In genomic region chr19:47168223-47168622, GRCm38 (mm10) we compare ENCODE assay signal across 9 mouse cellular contexts. TPM values are rescaled to one million over a fixed set of nuclear protein-coding genes. Genes with fewer than 3 reads are reported as not detected.
DNase-seq lines count a peak whose midpoint lies in the region; ATAC-seq and TF ChIP-seq lines count a peak whose summit lies in the region.
"Had no signal": no experiment of that assay in that cellular context is flagged by ENCODE, and none has a peak within 500 bp of the region (broad histone marks: within the 10 kb centered on the region; RNA-seq: fewer than 3 reads in every experiment).

No protein-coding gene starts in this region.

- peak overlapping the region; percentile 34; the same call in 1 of the 2 replicates for H3K9ac ChIP-seq in embryonic facial prominence, embryonic 14.5 days (ENCODE audit: low read depth, low read length)
- no peak overlapping the region; the same call in 1 of the 2 replicates for H3K9ac ChIP-seq in liver, embryonic 14.5 days (replicated peaks)
- no peak overlapping the region for H3K9ac ChIP-seq in neural tube, embryonic 11.5 days (ENCODE audit: low read length)

- peak overlapping the region; percentile 15 for H3K4me3 ChIP-seq in embryonic facial prominence, embryonic 14.5 days (ENCODE audit: low read depth, low read length)
- peak overlapping the region; percentile 14 to 18; a peak in 1 of 4 replicates for H3K4me3 ChIP-seq in liver, embryonic 14.5 days (ENCODE audit: insufficient read depth in 1 of 2, low read depth in 2 of 2, low read length in 2 of 2)
- H3K4me3 ChIP-seq in neural tube, embryonic 11.5 days (ENCODE audit: low read depth, low read length): no peak overlapping the region

- H3K27ac ChIP-seq in embryonic facial prominence, embryonic 14.5 days (replicated peaks; ENCODE audit: low read depth, low read length): no peak overlapping the region
- H3K27ac ChIP-seq in liver, embryonic 14.5 days: no peak overlapping the region
- H3K27ac ChIP-seq in neural tube, embryonic 11.5 days (ENCODE audit: low read depth, low read length): no peak overlapping the region

- no peaks in the 10 kb centered on the region; the same call in none of the 2 replicates for H3K4me1 ChIP-seq in embryonic facial prominence, embryonic 14.5 days (ENCODE audit: control insufficient read depth, insufficient read depth, low read length)
- H3K4me1 ChIP-seq in liver, embryonic 14.5 days (replicated peaks; ENCODE audit: control insufficient read depth in 2 of 2, insufficient read depth in 2 of 2, low read length in 1 of 2): peaks cover 0 to 4% of the 10 kb centered on the region in 2 experiments; a peak in 2 of 4 replicates
- no peaks in the 10 kb centered on the region for H3K4me1 ChIP-seq in neural tube, embryonic 11.5 days (ENCODE audit: control insufficient read depth, insufficient read depth, low read length)

- peak overlapping the region; percentile 42 for H3K4me2 ChIP-seq in embryonic facial prominence, embryonic 14.5 days (ENCODE audit: low read depth, low read length)
- H3K4me2 ChIP-seq in liver, embryonic 14.5 days (ENCODE audit: low read depth): peak overlapping the region; percentile 50
- peak overlapping the region; percentile 17 for H3K4me2 ChIP-seq in neural tube, embryonic 11.5 days (ENCODE audit: low read depth)

- no peaks in the 10 kb centered on the region for H3K27me3 ChIP-seq in embryonic facial prominence, embryonic 14.5 days (replicated peaks; ENCODE audit: control insufficient read depth, insufficient read depth, low read length)
- H3K27me3 ChIP-seq in liver, embryonic 14.5 days (ENCODE audit: control insufficient read depth, insufficient read depth, low read length): peaks cover 2% of the 10 kb centered on the region; the same call in 1 of the 2 replicates
- no peaks in the 10 kb centered on the region for H3K27me3 ChIP-seq in neural tube, embryonic 11.5 days (ENCODE audit: control insufficient read depth, insufficient read depth, low read length)

- no peaks in the 10 kb centered on the region for H3K9me3 ChIP-seq in embryonic facial prominence, embryonic 14.5 days (ENCODE audit: control insufficient read depth, low read length)
- H3K9me3 ChIP-seq in liver, embryonic 14.5 days (ENCODE audit: control insufficient read depth, low read length): no peaks in the 10 kb centered on the region
- no peaks in the 10 kb centered on the region for H3K9me3 ChIP-seq in neural tube, embryonic 11.5 days (ENCODE audit: control insufficient read depth, low read length)

- WGBS in embryonic facial prominence, embryonic 14.5 days: 7% methylated on average over 13 of the region's 13 CpGs
- WGBS in liver, embryonic 14.5 days (ENCODE audit: insufficient replicate concordance): 10% methylated on average over 13 of the region's 13 CpGs
- WGBS in neural tube, embryonic 11.5 days: 11% methylated on average over 13 of the region's 13 CpGs

- peak; percentile 87 for TF ChIP-seq CTCF in liver, embryonic 14.5 days (IDR thresholded peaks at IDR 0.05; ENCODE audit: low read depth)

- H3K36me3 ChIP-seq in embryonic facial prominence, embryonic 14.5 days (ENCODE audit: control insufficient read depth, insufficient read depth, low read length): no peaks in the 10 kb centered on the region
- H3K36me3 ChIP-seq in liver, embryonic 14.5 days (replicated peaks; ENCODE audit: control insufficient read depth, insufficient read depth, low read depth): no peaks in the 10 kb centered on the region
- H3K36me3 ChIP-seq in neural tube, embryonic 11.5 days (ENCODE audit: control insufficient read depth, insufficient read depth, low read length): no peaks in the 10 kb centered on the region

- DNase-seq in layer of hippocampus, postnatal 10 days (ENCODE audit: low spot score in 2 of 2): peak; percentile 18 to 31
- no peak for DNase-seq in layer of hippocampus, adult 9-11 months
- peak; percentile 76 for DNase-seq in Muller cell, postnatal 12 days (ENCODE audit: inconsistent ontology term)
- DNase-seq in embryonic facial prominence, embryonic 14.5 days (ENCODE audit: low spot score): peak; percentile 83
- peak in 2 of 3 experiments; percentile 31 to 44 for DNase-seq in liver, embryonic 14.5 days (ENCODE audit: low read depth in 3 of 3, low spot score in 3 of 3)
- peak; percentile 64 for DNase-seq in neural tube, embryonic 11.5 days (ENCODE audit: low spot score)
- no peak for DNase-seq in ovary, postnatal 14 days (ENCODE audit: low spot score)

- no peak for TF ChIP-seq EP300 in liver, embryonic 14.5 days (IDR thresholded peaks at IDR 0.05; ENCODE audit: low read depth)

- no peak for ATAC-seq in embryonic facial prominence, embryonic 14.5 days (ENCODE audit: low read depth)
- ATAC-seq in hematopoietic stem cell, adult 5-6 weeks (replicated peaks in 1 of 2; ENCODE audit: insufficient read depth in 1 of 2, low FRiP score in 2 of 2, low TSS enrichment in 1 of 2, low read depth in 1 of 2, poor library complexity in 2 of 2, severe bottlenecking in 2 of 2): peak; percentile 81 to 86
- no peak for ATAC-seq in liver, embryonic 14.5 days (ENCODE audit: insufficient read depth)
- ATAC-seq in neural tube, embryonic 11.5 days (ENCODE audit: insufficient read depth, low FRiP score, low TSS enrichment): no peak

RNA-seq across cellular contexts. Expression of gene Neurl1a, which starts 10.4 kb away (rescaled TPM):
- total RNA-seq in layer of hippocampus, postnatal 10 days (2021): 100 to 1,000 TPM; 112 to 133 TPM
- polyA plus RNA-seq in embryonic facial prominence, embryonic 14.5 days (2014; fragmentation: Nextera tagmentation; extraction: Ambion mirVana): 7.1 and 8.2 TPM in 2 replicates
- total RNA-seq in hematopoietic stem cell, adult 5-6 weeks (2017): not detected in 2 replicates
- polyA plus RNA-seq in liver, embryonic 14.5 days (2012; rRNA removed): 0.70 and 0.79 TPM in 2 replicates
- polyA plus RNA-seq in liver, embryonic 14.5 days (2014; fragmentation: Nextera tagmentation; extraction: Ambion mirVana): 0.53 and 0.82 TPM in 2 replicates
- polyA plus RNA-seq in neural tube, embryonic 11.5 days (2014; fragmentation: Nextera tagmentation; extraction: Ambion mirVana): 4.7 and 5.0 TPM in 2 replicates

RNA-seq across cellular contexts. Expression of gene Calhm3, which starts 10.7 kb away (rescaled TPM):
- total RNA-seq in layer of hippocampus, postnatal 10 days (2021): not detected
- not detected in 2 replicates for polyA plus RNA-seq in embryonic facial prominence, embryonic 14.5 days (2014; fragmentation: Nextera tagmentation; extraction: Ambion mirVana)
- not detected in 2 replicates for total RNA-seq in hematopoietic stem cell, adult 5-6 weeks (2017)
- not detected in 2 replicates for polyA plus RNA-seq in liver, embryonic 14.5 days (2012; rRNA removed)
- polyA plus RNA-seq in liver, embryonic 14.5 days (2014; fragmentation: Nextera tagmentation; extraction: Ambion mirVana): not detected in 2 replicates
- not detected in 2 replicates for polyA plus RNA-seq in neural tube, embryonic 11.5 days (2014; fragmentation: Nextera tagmentation; extraction: Ambion mirVana)
- total RNA-seq: layer of hippocampus, postnatal 25 days had no signal

RNA-seq across cellular contexts. Expression of gene Calhm1, which starts 24.2 kb away (rescaled TPM):
- total RNA-seq in layer of hippocampus, postnatal 10 days (2021): not detected
- not detected in 2 replicates for polyA plus RNA-seq in embryonic facial prominence, embryonic 14.5 days (2014; fragmentation: Nextera tagmentation; extraction: Ambion mirVana)
- total RNA-seq in hematopoietic stem cell, adult 5-6 weeks (2017): not detected in 2 replicates
- polyA plus RNA-seq in liver, embryonic 14.5 days (2012; rRNA removed): not detected in 2 replicates
- not detected in 2 replicates for polyA plus RNA-seq in liver, embryonic 14.5 days (2014; fragmentation: Nextera tagmentation; extraction: Ambion mirVana)
- polyA plus RNA-seq in neural tube, embryonic 11.5 days (2014; fragmentation: Nextera tagmentation; extraction: Ambion mirVana): not detected in 2 replicates
- total RNA-seq: layer of hippocampus, postnatal 25 days had no signal

RNA-seq across cellular contexts. Expression of gene Calhm2, which starts 30.1 kb away (rescaled TPM):
- total RNA-seq in layer of hippocampus, postnatal 10 days (2021): 1 to 10 TPM; 3.1 to 3.9 TPM
- polyA plus RNA-seq in embryonic facial prominence, embryonic 14.5 days (2014; fragmentation: Nextera tagmentation; extraction: Ambion mirVana): 4.3 and 4.9 TPM in 2 replicates
- total RNA-seq in hematopoietic stem cell, adult 5-6 weeks (2017): 16.1 and 18.8 TPM in 2 replicates
- polyA plus RNA-seq in liver, embryonic 14.5 days (2012; rRNA removed): 1.4 and 1.5 TPM in 2 replicates
- polyA plus RNA-seq in liver, embryonic 14.5 days (2014; fragmentation: Nextera tagmentation; extraction: Ambion mirVana): 0.29 and 0.48 TPM in 2 replicates
- 0.69 TPM in 2 replicates for polyA plus RNA-seq in neural tube, embryonic 11.5 days (2014; fragmentation: Nextera tagmentation; extraction: Ambion mirVana)

Comparison
In these comparisons a context has a peak if more than half of its experiments do, and no peak if none do; other contexts are left out.
1. DNase-seq: peak in layer of hippocampus, postnatal 10 days (2 of 2), Muller cell, postnatal 12 days (single experiment), embryonic facial prominence, embryonic 14.5 days (single experiment), liver, embryonic 14.5 days (2 of 3) and neural tube, embryonic 11.5 days (single experiment); none in layer of hippocampus, adult 9-11 months (single experiment) and ovary, postnatal 14 days (single experiment).
2. ATAC-seq: peak in hematopoietic stem cell, adult 5-6 weeks (2 of 2); none in embryonic facial prominence, embryonic 14.5 days (single experiment), liver, embryonic 14.5 days (single experiment) and neural tube, embryonic 11.5 days (single experiment).
3. Peak in every context shown above with its lines, with median percentiles within 50 percentile points of each other: H3K4me2 ChIP-seq.